Mouse (Mus musculus) neural tube, embryonic 13.5 days (tissue): ENCODE measurements around the gene Casc4. TPM values are rescaled to one million over a fixed set of nuclear protein-coding genes. Genes with fewer than 3 reads are reported as not detected.

ENCODE experiments used
- ATAC-seq: fragments of 200-750 bp; cut with Nextera tagmentation; 2 replicates; pipeline ENCODE4 v1.8.0; 2017; ENCODE audit warnings: low read depth, mild to moderate bottlenecking, moderate TSS enrichment, moderate library complexity
- H3K27ac ChIP-seq: fragments of 300-500 bp; sonication (generic); replicated peaks from 2 replicates; pipeline ENCODE4 v1.5.1; 2015; ENCODE audit warnings: moderate library complexity, mild to moderate bottlenecking, inconsistent platforms
- H3K27me3 ChIP-seq: fragments of 300-500 bp; sonication (generic); 2 replicates; pipeline ENCODE4 v1.6.1; 2015; ENCODE audit warnings: mild to moderate bottlenecking, inconsistent platforms
- H3K36me3 ChIP-seq: fragments of 300-500 bp; sonication (generic); 2 replicates; pipeline ENCODE4 v1.6.1; 2015; ENCODE audit warnings: mild to moderate bottlenecking, inconsistent platforms
- H3K4me1 ChIP-seq: fragments of 300-500 bp; sonication (generic); replicated peaks from 2 replicates; pipeline ENCODE4 v1.6.1; 2015; ENCODE audit warnings: inconsistent platforms
- H3K4me2 ChIP-seq: fragments of 300-500 bp; sonication (generic); 2 replicates; pipeline ENCODE4 v1.6.1; 2015; ENCODE audit warnings: inconsistent platforms, mild to moderate bottlenecking, moderate library complexity
- H3K4me3 ChIP-seq: fragments of 300-500 bp; sonication (generic); 2 replicates; pipeline ENCODE4 v1.5.1; 2015; ENCODE audit warnings: mild to moderate bottlenecking, inconsistent platforms
- H3K9ac ChIP-seq: fragments of 300-500 bp; sonication (generic); 2 replicates; pipeline ENCODE4 v1.6.1; 2015; ENCODE audit warnings: moderate library complexity, mild to moderate bottlenecking, inconsistent platforms
- H3K9me3 ChIP-seq: fragments of 300-500 bp; sonication (generic); 2 replicates; pipeline ENCODE4 v1.6.1; 2016; ENCODE audit warnings: inconsistent platforms
- WGBS: fragments of 180-500 bp; shearing (Covaris S2); methylation state at CpG from one replicate; pipeline ENCODE4 v1.1.7; 2015; 5-methylcytosine and 5-hydroxymethylcytosine counted together
- polyA plus RNA-seq: library from polyadenylated mRNA; unstranded; fragments of >200 nt; fragmentation: Nextera tagmentation; extraction: Ambion mirVana; gene quantifications from 2 replicates; pipeline ENCODE4 v1.2.1, GENCODE M21; 2015

The Casc4 gene
- 30.1 and 32.0 TPM in 2 replicates for polyA plus RNA-seq

DNA sequence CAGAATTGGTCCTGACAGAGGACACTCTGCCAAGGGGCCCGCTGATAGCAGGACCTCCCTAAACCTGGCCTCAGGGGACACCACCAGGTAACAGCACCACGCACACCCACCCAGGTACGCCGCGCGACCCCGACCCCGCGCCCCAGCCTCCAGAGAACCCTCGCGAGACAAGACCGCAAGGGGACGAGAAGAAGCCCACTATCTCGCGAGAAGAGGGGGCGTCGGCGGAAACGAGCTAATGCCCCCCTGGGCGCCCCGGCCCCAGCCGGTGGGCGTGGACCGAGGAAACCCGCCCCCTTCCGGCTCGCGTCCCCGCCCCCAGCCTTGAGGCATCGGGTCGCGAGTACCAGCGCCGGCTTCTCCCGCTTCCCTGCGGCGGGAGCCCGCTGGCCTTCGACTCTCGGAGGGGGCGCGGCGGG, at the start of gene Casc4:
Gene Casc4 (plus strand): TSS at position 339 of the 419 bp plus-strand sequence.
- 2% methylated on average over 25 of the region's 43 CpGs for WGBS
- peaks cover 32% of the 10 kb centered on the region for H3K4me1 ChIP-seq
- H3K27me3 ChIP-seq: 0 out of 2 replicates have a peak, but pooled peaks cover 3% of the 10 kb centered on the region

GRCm38 (mm10) chr2:121821787-121822186, 45.0 kb upstream of the Casc4 start:
- Histone ChIP-seq H3K9me3 (no peaks in the 10 kb centered on the region), H3K4me1 (no peaks in the 10 kb centered on the region), H3K4me2 (no peak overlapping the region), H3K9ac (no peak overlapping the region), H3K4me3 (no peak overlapping the region), H3K36me3 (no peaks in the 10 kb centered on the region), H3K27ac (no peak overlapping the region), H3K27me3 (no peaks in the 10 kb centered on the region)
- no peak for ATAC-seq
- 91% methylated on average over 7 of the region's 7 CpGs for WGBS

More for the DNA sequence above, at the start of gene Casc4:
- Histone ChIP-seq H3K9ac (peak within 1 kb of the TSS; percentile 94), H3K9me3 (no peaks in the 10 kb centered on the region), H3K4me2 (peak within 1 kb of the TSS; percentile 62), H3K36me3 (no peaks in the 10 kb centered on the region; the same call in 1 of the 2 replicates), H3K4me3 (peak within 1 kb of the TSS; percentile 94), H3K27ac (peak within 1 kb of the TSS; percentile 91)
- ATAC-seq: peak; percentile 97

- ATAC-seq: no peak
- H3K27me3 ChIP-seq: no peaks in the 10 kb centered on the region
- no peaks in the 10 kb centered on the region for H3K4me1 ChIP-seq
- no peak overlapping the region for H3K9ac ChIP-seq
- H3K4me3 ChIP-seq: no peak overlapping the region
- no peak overlapping the region for H3K27ac ChIP-seq
- no peaks in the 10 kb centered on the region for H3K9me3 ChIP-seq
- H3K36me3 ChIP-seq: no peaks in the 10 kb centered on the region
- no peak overlapping the region for H3K4me2 ChIP-seq
- WGBS: 72% methylated on average over 5 of the region's 5 CpGs
Observed at GRCm38 (mm10) chr2:121824653-121825052, 42.1 kb upstream of the Casc4 start.

DNA sequence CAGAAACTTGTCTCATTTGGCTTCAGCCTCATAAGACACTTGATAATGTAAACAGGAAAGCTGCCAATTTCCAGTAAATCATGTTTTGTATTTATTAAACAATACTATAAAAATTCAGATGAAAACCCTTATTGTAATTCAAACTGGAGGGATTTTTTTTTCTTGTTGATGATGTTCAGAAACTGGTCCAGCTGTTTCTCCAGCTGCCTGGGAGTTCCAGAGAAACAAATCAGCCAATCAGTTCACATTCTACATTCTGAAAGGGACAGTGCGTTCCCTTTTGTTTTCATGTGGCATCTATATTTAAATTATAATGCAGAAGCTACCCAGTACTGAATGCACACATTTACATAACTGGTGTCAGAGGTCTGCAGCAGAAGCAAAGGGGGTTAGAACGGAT, 40.6 kb upstream of the Casc4 start:
- H3K4me3 ChIP-seq: no peak overlapping the region
- WGBS: 51% methylated on average over 2 of the region's 2 CpGs
- H3K9me3 ChIP-seq: no peaks in the 10 kb centered on the region
- H3K9ac ChIP-seq: no peak overlapping the region
- H3K4me2 ChIP-seq: no peak overlapping the region
- ATAC-seq: no peak
- no peaks in the 10 kb centered on the region for H3K27me3 ChIP-seq
- H3K36me3 ChIP-seq: no peaks in the 10 kb centered on the region
- H3K27ac ChIP-seq: no peak overlapping the region
- H3K4me1 ChIP-seq: no peaks in the 10 kb centered on the region

DNA sequence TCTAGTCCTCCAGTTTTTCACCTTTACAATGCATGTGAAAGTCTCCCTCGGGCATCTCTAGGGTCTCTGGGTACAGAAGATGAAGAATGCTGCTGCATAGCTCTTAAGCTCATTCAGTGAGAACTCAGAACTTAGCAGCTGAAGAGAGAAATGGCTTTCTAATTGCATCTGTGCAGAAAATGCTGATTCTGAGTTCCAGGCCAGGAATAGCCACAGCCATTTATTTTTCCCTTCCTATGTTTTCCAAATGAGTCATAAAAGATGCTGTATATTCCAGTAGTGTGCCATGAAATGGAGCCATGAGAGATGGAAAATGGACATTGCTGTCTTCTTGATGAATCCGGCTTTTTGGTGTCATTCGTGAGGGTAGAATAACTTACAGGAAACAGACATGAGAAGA, 38.4 kb upstream of the Casc4 start:
- H3K4me3 ChIP-seq: no peak overlapping the region
- H3K36me3 ChIP-seq: no peaks in the 10 kb centered on the region
- no peak overlapping the region for H3K4me2 ChIP-seq
- no peak overlapping the region for H3K9ac ChIP-seq
- ATAC-seq: no peak
- H3K9me3 ChIP-seq: no peaks in the 10 kb centered on the region
- H3K27me3 ChIP-seq: no peaks in the 10 kb centered on the region
- H3K4me1 ChIP-seq: no peaks in the 10 kb centered on the region; the same call in 1 of the 2 replicates
- H3K27ac ChIP-seq: no peak overlapping the region
- WGBS: 82% methylated on average over 3 of the region's 3 CpGs

DNA sequence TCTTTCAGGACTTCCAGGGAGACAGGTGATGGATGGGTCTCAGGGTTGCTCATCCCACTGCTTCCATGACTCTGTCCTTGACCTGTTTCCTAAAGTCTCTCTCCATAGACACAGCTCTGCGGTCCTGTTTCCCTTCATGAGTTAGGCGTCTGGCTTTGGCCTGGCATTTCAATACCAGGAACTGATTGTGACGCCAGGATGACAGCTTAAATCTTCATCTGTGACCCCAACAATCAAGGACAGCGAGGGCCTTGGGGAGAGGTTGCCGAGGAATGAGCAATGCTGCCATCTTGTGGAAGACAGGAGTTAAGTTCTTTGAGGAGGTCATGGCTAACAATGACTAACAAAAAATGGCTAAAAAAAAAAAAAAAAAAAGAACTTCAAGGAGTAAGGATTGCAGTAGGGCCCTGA, 34.3 kb upstream of the Casc4 start:
- Histone ChIP-seq H3K27ac (no peak overlapping the region), H3K4me2 (peak overlapping the region; percentile 36; the same call in 1 of the 2 replicates), H3K27me3 (no peaks in the 10 kb centered on the region), H3K36me3 (no peaks in the 10 kb centered on the region), H3K4me3 (no peak overlapping the region), H3K9me3 (no peaks in the 10 kb centered on the region), H3K4me1 (no peaks in the 10 kb centered on the region; the same call in 1 of the 2 replicates), H3K9ac (peak overlapping the region; percentile 53; the same call in 1 of the 2 replicates)
- peak; percentile 53 for ATAC-seq
- WGBS: 10% methylated on average over 5 of the region's 5 CpGs

DNA sequence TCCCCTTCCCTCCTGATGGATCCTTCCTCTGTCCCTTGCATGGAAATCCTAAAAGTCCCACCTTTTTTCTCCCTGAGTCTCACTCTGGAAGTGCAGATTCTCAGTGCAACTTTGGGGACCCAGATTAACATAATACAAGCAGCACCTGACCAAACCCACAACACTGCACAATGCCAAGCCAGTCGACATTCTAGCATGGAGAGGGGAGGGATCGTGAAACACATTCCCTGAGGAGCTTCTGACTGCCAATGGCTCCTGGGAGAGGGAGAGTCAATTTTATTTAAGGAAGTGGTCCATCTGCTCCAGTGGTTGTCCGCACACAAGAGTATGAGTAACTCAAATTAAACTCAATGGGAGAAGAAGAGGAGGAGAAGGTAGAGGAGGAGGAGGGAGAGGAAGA, 31.8 kb upstream of the Casc4 start:
- H3K4me3 ChIP-seq: no peak overlapping the region
- 28% methylated on average over 3 of the region's 3 CpGs for WGBS
- ATAC-seq: no peak

GRCm38 (mm10) chr2:121841453-121841852, 25.3 kb upstream of the Casc4 start:
- Histone ChIP-seq H3K4me3 (no peak overlapping the region), H3K36me3 (no peaks in the 10 kb centered on the region), H3K4me1 (0 out of 2 replicates have a peak, but pooled peaks cover 5% of the 10 kb centered on the region), H3K27me3 (no peaks in the 10 kb centered on the region), H3K9me3 (no peaks in the 10 kb centered on the region), H3K27ac (no peak overlapping the region), H3K4me2 (no peak overlapping the region), H3K9ac (no peak overlapping the region)
- WGBS: 96% methylated on average over 3 of the region's 3 CpGs
- ATAC-seq: no peak

More for the DNA sequence above, 31.8 kb upstream of the Casc4 start:
- no peak overlapping the region for H3K27ac ChIP-seq
- no peaks in the 10 kb centered on the region; the same call in 1 of the 2 replicates for H3K4me1 ChIP-seq
- no peaks in the 10 kb centered on the region for H3K27me3 ChIP-seq
- no peak overlapping the region for H3K4me2 ChIP-seq
- H3K36me3 ChIP-seq: no peaks in the 10 kb centered on the region
- no peaks in the 10 kb centered on the region for H3K9me3 ChIP-seq
- no peak overlapping the region for H3K9ac ChIP-seq

DNA sequence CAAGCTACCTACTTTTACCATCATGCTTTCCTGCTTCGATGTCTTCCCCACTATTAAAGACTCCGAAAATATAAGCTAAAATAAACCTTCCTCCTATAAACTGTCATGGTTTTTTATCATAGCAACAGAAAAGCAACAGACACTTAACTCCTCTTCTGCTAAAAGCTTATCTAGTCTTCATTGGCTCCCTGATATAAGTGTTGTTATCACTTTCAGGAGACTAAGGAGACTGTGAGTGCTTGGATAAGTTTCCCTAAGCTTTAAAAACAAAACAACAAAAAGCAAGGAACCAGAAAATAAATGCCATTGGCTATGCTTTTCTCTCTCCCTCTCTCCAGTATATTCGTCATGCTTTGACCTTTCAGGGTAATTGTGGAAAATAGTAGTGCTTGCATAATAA, 24.5 kb upstream of the Casc4 start:
- 0 out of 2 replicates have a peak, but pooled peaks cover 5% of the 10 kb centered on the region for H3K4me1 ChIP-seq
- no peaks in the 10 kb centered on the region for H3K9me3 ChIP-seq
- H3K27me3 ChIP-seq: no peaks in the 10 kb centered on the region
- no peak overlapping the region for H3K4me3 ChIP-seq
- no peak overlapping the region for H3K9ac ChIP-seq
- 78% methylated on average over 3 of the region's 3 CpGs for WGBS
- ATAC-seq: no peak
- no peaks in the 10 kb centered on the region for H3K36me3 ChIP-seq
- no peak overlapping the region for H3K27ac ChIP-seq
- H3K4me2 ChIP-seq: no peak overlapping the region

DNA sequence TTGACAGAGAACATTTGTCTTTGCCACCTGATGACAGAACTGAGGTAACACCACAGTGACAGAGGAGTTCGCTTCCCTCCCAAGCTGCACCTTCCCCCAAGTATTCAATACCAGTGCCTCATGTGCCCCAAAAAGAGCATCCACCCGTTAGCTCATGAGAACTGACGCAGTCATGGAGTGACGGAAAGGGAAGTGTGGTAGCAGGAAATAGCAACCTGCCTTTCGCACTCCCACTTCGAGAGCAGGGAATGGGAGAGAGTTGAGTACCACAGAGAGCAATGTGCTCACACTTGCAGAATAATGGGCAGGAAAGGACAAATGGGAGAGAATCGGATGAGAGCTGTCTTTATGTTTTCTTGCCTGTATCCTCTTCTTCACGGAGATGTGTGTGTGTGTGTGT, 20.7 kb upstream of the Casc4 start:
- Histone ChIP-seq H3K9me3 (no peaks in the 10 kb centered on the region), H3K9ac (no peak overlapping the region), H3K4me2 (no peak overlapping the region), H3K36me3 (no peaks in the 10 kb centered on the region), H3K4me3 (no peak overlapping the region), H3K4me1 (0 out of 2 replicates have a peak, but pooled peaks cover 5% of the 10 kb centered on the region), H3K27ac (no peak overlapping the region), H3K27me3 (no peaks in the 10 kb centered on the region)
- ATAC-seq: no peak
- 65% methylated on average over 8 of the region's 8 CpGs for WGBS

- no peaks in the 10 kb centered on the region for H3K36me3 ChIP-seq
- ATAC-seq: no peak
- no peaks in the 10 kb centered on the region for H3K9me3 ChIP-seq
- no peak overlapping the region for H3K4me2 ChIP-seq
- H3K27ac ChIP-seq: no peak overlapping the region
- no peak overlapping the region for H3K4me3 ChIP-seq
- no peak overlapping the region for H3K9ac ChIP-seq
- 77% methylated on average over 2 of the region's 2 CpGs for WGBS
- no peaks in the 10 kb centered on the region for H3K4me1 ChIP-seq
- no peaks in the 10 kb centered on the region for H3K27me3 ChIP-seq
Observed at GRCm38 (mm10) chr2:121852045-121852444, 14.7 kb upstream of the Casc4 start.

- Histone ChIP-seq H3K27ac (no peak overlapping the region), H3K36me3 (no peaks in the 10 kb centered on the region), H3K4me2 (no peak overlapping the region), H3K4me1 (no peaks in the 10 kb centered on the region), H3K4me3 (no peak overlapping the region), H3K27me3 (no peaks in the 10 kb centered on the region), H3K9me3 (no peaks in the 10 kb centered on the region), H3K9ac (no peak overlapping the region)
- WGBS: 86% methylated on average over 3 of the region's 3 CpGs
- ATAC-seq: no peak
Observed at GRCm38 (mm10) chr2:121853974-121854373, 12.8 kb upstream of the Casc4 start.

DNA sequence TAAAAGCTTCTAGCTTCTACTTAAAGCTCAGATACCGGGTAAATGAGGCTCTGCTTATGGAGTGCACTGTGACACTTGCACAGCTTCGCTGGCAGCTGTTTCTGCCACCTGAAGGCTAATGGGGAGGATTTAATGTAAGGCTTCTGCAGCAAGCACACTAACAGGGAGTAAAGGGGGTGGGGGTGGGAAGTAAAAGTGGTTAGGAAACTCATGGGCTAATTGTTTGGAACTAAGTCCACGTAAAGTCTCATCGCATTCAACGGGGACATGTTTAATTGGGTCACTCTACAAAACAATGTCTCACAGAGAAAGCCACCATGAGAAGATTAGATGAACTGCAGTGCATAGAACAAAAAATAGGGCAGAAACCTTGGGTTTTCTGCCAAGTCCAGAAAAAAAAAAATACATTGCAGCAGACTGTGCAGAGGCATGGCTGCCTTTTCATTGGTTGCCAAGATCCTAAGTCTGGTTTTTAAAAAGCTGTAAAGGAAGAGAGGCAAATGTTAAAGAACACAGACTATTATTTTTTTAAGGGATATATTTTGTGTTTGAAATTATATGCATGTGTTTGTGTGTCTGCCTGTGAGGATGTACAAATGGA, 7.3 kb upstream of the Casc4 start:
- no peak overlapping the region for H3K4me2 ChIP-seq
- H3K27me3 ChIP-seq: no peaks in the 10 kb centered on the region

More for the DNA sequence above, 7.3 kb upstream of the Casc4 start:
- H3K4me1 ChIP-seq: 0 out of 2 replicates have a peak, but pooled peaks cover 4% of the 10 kb centered on the region
- H3K9me3 ChIP-seq: no peaks in the 10 kb centered on the region
- no peaks in the 10 kb centered on the region for H3K36me3 ChIP-seq
- 56% methylated on average over 5 of the region's 5 CpGs for WGBS
- H3K4me3 ChIP-seq: no peak overlapping the region
- H3K27ac ChIP-seq: no peak overlapping the region
- no peak for ATAC-seq
- no peak overlapping the region for H3K9ac ChIP-seq
